Mouse (Mus musculus): Measurements from ENCODE around the gene Zwilch.
A peak's percentile ranks its signal among the peaks of the same experiment; 100 is the strongest.

The Zwilch gene

DNA sequence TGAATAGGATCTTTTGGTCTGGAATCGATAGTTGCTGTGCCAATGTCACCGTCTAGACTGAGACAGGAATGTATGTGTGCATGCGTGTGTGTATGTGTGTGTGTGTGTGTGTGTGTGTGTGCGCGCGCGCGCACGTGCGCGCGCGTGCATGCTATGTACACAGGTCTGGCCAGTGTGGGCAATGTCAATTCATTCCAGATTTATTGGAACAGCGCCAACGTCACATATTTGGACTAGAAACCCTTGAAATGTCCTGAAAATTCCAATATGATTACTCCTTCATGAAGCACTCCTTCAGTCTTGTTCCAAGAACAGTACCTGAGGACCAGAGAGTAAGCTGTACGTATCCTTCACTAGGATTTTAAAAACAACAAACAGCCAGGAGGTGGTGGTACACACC, 62.4 kb downstream of the Zwilch start:
- no peak for DNase-seq (ENCODE audit: low spot score in 2 of 2)

DNA sequence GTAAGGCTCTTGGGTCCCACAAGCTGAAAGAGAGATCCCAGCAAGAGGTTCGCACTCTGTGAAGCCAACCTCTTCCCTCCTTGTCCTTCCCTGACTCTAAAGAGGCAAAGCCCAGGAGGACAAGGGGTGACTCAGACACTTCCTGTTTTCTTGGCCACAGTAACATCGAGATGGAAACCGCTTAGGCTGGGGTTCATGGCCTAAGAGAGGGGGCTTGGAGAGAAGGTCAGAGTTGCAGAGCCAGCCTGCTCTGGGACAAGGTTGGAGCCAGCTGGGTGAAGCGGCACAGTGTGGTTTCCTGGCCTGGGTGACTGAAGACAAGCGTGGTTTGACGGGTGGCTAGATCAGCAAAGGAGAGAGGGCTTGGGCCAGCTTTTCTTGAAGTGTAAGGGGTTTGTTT, 67.6 kb downstream of the Zwilch start:
- no peak for DNase-seq (ENCODE audit: low spot score in 2 of 2)

DNA sequence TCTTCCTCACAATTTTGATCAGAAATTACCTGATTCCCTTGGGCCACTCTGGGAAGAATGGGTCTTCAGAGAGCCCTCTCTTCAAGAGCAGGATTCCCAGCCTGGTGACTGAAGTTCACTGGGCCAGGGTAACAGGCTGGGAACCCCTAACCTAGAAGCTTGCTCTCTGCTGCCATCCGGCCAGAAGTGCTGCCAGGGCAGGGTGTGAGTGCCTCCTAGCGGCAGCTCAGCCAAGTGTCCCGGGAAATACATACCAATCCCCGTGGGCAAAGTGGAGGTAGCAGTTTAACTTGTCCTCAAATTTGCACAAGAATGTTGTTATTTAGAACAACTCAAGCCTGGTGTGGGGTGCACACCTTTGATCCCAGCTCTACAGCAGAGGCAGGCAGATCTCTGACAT, 72.5 kb downstream of the Zwilch start:
- DNase-seq (ENCODE audit: low spot score in 2 of 2): peak; percentile 48 to 49

DNA sequence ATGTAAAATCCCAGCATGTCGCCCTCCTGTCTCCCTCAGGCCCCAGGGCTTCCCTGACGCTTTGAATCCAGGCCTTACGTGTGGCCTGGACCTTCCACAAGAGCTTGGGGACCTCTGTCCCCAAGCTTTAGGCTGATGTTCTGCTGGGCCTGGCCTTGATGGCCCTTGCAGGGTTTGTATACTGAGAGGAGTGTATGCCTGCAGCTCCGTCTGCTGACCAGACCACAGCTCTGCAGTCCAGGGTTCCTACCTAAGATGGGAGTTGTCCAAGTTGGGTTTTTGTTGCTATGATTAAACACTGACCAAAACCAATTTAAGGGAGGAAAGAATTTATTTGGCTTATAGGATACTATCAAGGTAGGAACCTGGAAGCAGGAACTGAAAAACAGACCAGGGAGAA, 74.6 kb downstream of the Zwilch start:
- no peak for DNase-seq (ENCODE audit: low spot score in 2 of 2)

DNA sequence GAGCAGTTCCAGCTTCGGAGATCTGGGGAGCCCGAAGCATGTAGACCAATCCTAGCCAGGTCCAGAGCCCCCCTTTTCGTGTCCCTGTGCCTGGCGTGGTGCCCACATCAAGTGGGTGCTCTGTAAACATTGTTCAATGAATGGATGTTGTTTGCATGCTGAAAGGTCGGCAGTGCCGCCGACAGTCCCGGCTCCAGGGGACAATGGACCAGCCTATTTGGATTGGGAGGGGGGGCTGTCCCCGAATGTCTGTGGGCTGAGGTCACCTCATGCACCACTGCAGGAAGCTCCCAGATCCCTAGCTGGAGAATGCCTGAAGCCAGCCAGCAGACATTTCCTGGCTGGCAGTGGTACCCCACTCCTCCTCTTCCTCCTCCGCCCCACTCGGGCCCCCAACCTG, 78.8 kb downstream of the Zwilch start:
- no peak for DNase-seq (ENCODE audit: low spot score in 2 of 2)

DNA sequence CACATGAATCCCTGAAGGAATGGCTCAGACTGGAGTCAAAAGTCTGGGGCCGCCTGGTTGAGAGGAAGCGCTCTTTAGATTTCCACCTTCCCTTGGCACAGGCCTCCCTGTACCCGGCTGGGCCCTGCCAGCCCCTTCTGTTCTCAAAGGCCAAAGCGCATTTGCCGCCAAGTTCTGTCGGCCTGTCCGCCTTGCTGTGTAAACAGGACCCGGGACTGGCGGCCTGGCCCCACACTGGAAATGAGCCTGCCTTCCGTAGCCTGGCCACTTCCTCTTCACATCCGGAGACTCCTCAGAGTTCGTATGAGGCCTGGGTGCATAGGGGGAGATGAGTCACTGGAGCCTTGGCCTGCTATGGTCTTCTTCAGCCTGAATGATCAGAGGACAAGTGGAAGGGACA, 83.9 kb downstream of the Zwilch start:
- DNase-seq (ENCODE audit: low spot score in 2 of 2): peak in 1 of 2 experiments; percentile 4

DNA sequence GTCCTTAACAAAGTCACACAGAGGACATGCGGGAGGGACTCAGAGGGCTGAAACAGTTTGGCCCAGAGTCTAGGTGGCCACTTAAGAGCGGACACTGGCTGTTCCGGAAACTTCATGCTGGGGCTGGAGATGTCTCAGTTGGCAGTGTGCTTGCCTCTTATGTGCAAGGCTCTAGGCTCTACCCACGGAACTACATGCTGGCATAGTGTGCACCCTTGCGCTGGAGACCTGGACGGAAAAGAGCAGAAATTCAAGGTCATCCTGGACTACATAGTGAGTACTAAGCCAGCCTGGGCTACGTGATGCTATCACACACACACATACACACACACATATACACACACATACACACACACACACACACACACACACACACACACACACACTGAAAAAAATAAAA, 84.6 kb downstream of the Zwilch start:
- no peak for DNase-seq (ENCODE audit: low spot score in 2 of 2)

DNA sequence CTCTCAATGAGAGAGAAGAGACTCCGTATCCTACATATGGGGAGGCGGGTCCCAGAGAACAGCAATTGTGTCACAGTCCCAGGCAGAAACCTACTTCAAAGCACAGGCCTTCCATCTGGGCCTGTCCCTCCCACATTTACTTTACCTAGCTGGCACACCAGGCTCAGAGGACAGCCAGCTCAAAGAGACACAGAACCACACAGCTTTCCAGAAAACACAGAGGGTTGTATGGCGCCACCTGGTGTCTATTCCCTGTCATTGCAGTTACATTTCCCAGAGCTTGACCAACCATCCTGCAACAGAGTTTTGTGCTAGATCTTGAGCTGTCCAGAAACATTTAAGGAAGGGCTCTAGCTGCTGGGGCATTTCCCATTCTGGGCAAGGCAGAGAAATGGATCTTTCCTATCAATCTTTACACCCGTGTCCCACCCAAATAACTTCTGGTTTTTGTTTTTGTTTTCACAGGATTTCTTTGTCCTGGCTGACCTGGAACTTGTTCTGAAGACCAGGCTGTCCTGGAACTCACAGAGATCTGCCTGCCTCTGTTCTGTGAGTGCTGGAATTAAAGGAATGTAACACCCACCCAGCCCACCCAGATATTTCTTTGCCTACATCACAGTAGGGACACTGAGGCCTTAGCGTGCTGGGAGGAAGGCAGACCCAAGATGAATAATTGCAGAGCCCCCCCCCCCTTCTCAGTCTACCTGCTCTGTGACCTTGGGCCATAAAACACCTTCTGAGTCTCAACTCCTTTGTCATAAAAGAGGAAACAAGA, 85.3 kb downstream of the Zwilch start:
- DNase-seq (ENCODE audit: low spot score in 2 of 2): peak; percentile 74 to 83
